Mouse (Mus musculus) hindbrain, embryonic 14.5 days (tissue): ENCODE results near the gene Vstm4. TPM values are rescaled to one million over a fixed set of nuclear protein-coding genes. Genes with fewer than 3 reads are reported as not detected.

Experiments used
- polyA plus RNA-seq: library from polyadenylated mRNA; unstranded; fragments of >200 nt; fragmentation: Nextera tagmentation; extraction: Ambion mirVana; gene quantifications from 2 replicates; pipeline ENCODE4 v1.2.1, GENCODE M21; 2014

Gene Vstm4
- polyA plus RNA-seq, 1 experiment from 2014 or later = 12.8 TPM

Other genes starting within 250 kb of the Vstm4 start
- 0.04 and 0.17 TPM in 2 replicates for gene 3425401B19Rik, start 171.5 kb upstream of the Vstm4 start, polyA plus RNA-seq
- gene Tmem273, start 70.8 kb upstream of the Vstm4 start, polyA plus RNA-seq = 0.86 and 0.97 TPM in 2 replicates
- gene Fam170b, start 22.8 kb upstream of the Vstm4 start, polyA plus RNA-seq = not detected in 2 replicates
- gene Lrrc18, start 134.6 kb downstream of the Vstm4 start, polyA plus RNA-seq = 0.22 and 0.48 TPM in 2 replicates